ENCODE assay signal across 9 mouse cellular contexts in the genomic region with DNA sequence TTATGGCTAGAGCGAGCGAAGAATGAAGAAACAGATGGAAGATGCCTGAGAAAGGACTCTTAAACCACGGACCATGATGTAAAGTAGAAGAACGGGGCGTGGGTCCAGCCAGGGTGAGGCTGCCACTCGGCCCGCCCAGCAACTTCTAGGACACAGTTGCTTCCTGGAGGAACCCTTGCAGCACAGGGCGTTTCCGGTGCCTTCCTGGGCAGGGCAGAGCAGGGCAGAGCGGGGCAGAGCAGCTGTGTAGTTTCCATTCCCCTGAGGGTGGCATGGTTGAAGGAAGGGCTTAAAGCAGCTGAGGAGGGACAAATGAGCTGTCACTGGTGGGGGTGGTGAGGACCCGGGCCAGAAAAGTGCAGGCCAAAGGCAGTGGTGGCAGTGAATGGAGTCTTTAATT. TPM values are rescaled to one million over a fixed set of nuclear protein-coding genes. Genes with fewer than 3 reads are reported as not detected.
DNase-seq lines count a peak whose midpoint lies in the region; ATAC-seq lines count a peak whose summit lies in the region.
"Had no signal": no experiment of that assay in that cellular context is flagged by ENCODE, and none has a peak within 500 bp of the region (broad histone marks: within the 10 kb centered on the region; RNA-seq: fewer than 3 reads in every experiment).

No protein-coding gene starts in this region.

- WGBS in lung, embryonic 15.5 days, result 58% methylated on average over 11 of the region's 11 CpGs
- 88% methylated on average over 11 of the region's 11 CpGs for WGBS in midbrain, embryonic 11.5 days

- peak; percentile 28 for DNase-seq in adrenal gland, postnatal 10 days
- DNase-seq in adrenal gland, postnatal 4 days (ENCODE audit: low spot score in 2 of 2), result no peak
- DNase-seq in urinary bladder, postnatal 36 days (ENCODE audit: low spot score in 2 of 2), result peak; percentile 35 to 66
- no peak for DNase-seq in urinary bladder, postnatal 10 days (ENCODE audit: low spot score)
- peak; percentile 70 for DNase-seq in splenic B cell, adult 2 months (ENCODE audit: low read depth, low spot score)
- DNase-seq in cerebellum, adult 18-20 months, result no peak
- no peak for DNase-seq in midbrain, embryonic 11.5 days (ENCODE audit: low spot score, missing footprints)

- H3K27ac ChIP-seq in lung, embryonic 15.5 days, result 0 out of 2 replicates have a peak overlapping the region, but pooled peaks have one; percentile 6
- no peak overlapping the region for H3K27ac ChIP-seq in midbrain, embryonic 11.5 days (ENCODE audit: low read depth, low read length)
- H3K27ac ChIP-seq: neural tube, embryonic 12.5 days had no signal

- H3K9ac ChIP-seq in lung, embryonic 15.5 days, result no peak overlapping the region
- H3K9ac ChIP-seq in midbrain, embryonic 11.5 days (ENCODE audit: low read length), result no peak overlapping the region
- H3K9ac ChIP-seq: neural tube, embryonic 12.5 days had no signal

- no peak overlapping the region for H3K4me3 ChIP-seq in lung, embryonic 15.5 days
- H3K4me3 ChIP-seq in midbrain, embryonic 11.5 days (ENCODE audit: low read depth, low read length), result no peak overlapping the region
- H3K4me3 ChIP-seq: neural tube, embryonic 12.5 days had no signal

- H3K36me3 ChIP-seq in lung, embryonic 15.5 days, result no peaks in the 10 kb centered on the region
- no peaks in the 10 kb centered on the region for H3K36me3 ChIP-seq in splenic B cell, adult 2 months (ENCODE audit: control insufficient read depth, insufficient read depth, low read length, poor library complexity, severe bottlenecking)
- H3K36me3 ChIP-seq in midbrain, embryonic 11.5 days (ENCODE audit: control insufficient read depth, insufficient read depth, low read length), result no peaks in the 10 kb centered on the region

- H3K9me3 ChIP-seq in lung, embryonic 15.5 days, result no peaks in the 10 kb centered on the region
- H3K9me3 ChIP-seq in midbrain, embryonic 11.5 days (ENCODE audit: control insufficient read depth, low read length), result no peaks in the 10 kb centered on the region
- H3K9me3 ChIP-seq: neural tube, embryonic 12.5 days had no signal

- no peaks in the 10 kb centered on the region for H3K27me3 ChIP-seq in lung, embryonic 15.5 days
- no peaks in the 10 kb centered on the region for H3K27me3 ChIP-seq in splenic B cell, adult 2 months (ENCODE audit: control insufficient read depth, insufficient read depth, low read length, poor library complexity, severe bottlenecking)
- H3K27me3 ChIP-seq in midbrain, embryonic 11.5 days (ENCODE audit: control insufficient read depth, insufficient read depth, low read length), result no peaks in the 10 kb centered on the region
- H3K27me3 ChIP-seq: neural tube, embryonic 12.5 days had no signal

- no peak overlapping the region for H3K4me2 ChIP-seq in lung, embryonic 15.5 days
- H3K4me2 ChIP-seq in midbrain, embryonic 11.5 days, result no peak overlapping the region
- H3K4me2 ChIP-seq: neural tube, embryonic 12.5 days had no signal

- peak; percentile 55; the same call in 1 of the 2 replicates for ATAC-seq in lung, embryonic 15.5 days (ENCODE audit: borderline replicate concordance, extremely low read depth, low FRiP score, low TSS enrichment)
- no peak for ATAC-seq in midbrain, embryonic 11.5 days (ENCODE audit: low FRiP score)

- no peaks in the 10 kb centered on the region for H3K4me1 ChIP-seq in lung, embryonic 15.5 days
- no peaks in the 10 kb centered on the region for H3K4me1 ChIP-seq in midbrain, embryonic 11.5 days (ENCODE audit: control insufficient read depth, insufficient read depth, low read length)
- H3K4me1 ChIP-seq: neural tube, embryonic 12.5 days had no signal

RNA-seq across cellular contexts. Expression of a gene that starts 48.3 kb away (rescaled TPM):
- 10 to 100 TPM; 32.1 to 32.5 TPM for total RNA-seq in adrenal gland, postnatal 10 days (2021)
- 10 to 100 TPM; 43.3 to 46.2 TPM for total RNA-seq in adrenal gland, postnatal 4 days (2021)
- polyA plus RNA-seq in lung, embryonic 15.5 days (2015; fragmentation: Nextera tagmentation; extraction: Ambion mirVana), result 36.3 and 36.7 TPM in 2 replicates
- polyA plus RNA-seq in midbrain, embryonic 11.5 days (2014; fragmentation: Nextera tagmentation; extraction: Ambion mirVana), result 67.6 and 72.9 TPM in 2 replicates

RNA-seq across cellular contexts. Expression of a gene that starts 58.1 kb away (rescaled TPM):
- 10 to 100 TPM; 59.5 to 69.7 TPM for total RNA-seq in adrenal gland, postnatal 10 days (2021)
- total RNA-seq in adrenal gland, postnatal 4 days (2021), result 10 to 100 TPM; 77.6 to 84.9 TPM
- 42.2 and 42.8 TPM in 2 replicates for polyA plus RNA-seq in lung, embryonic 15.5 days (2015; fragmentation: Nextera tagmentation; extraction: Ambion mirVana)
- polyA plus RNA-seq in midbrain, embryonic 11.5 days (2014; fragmentation: Nextera tagmentation; extraction: Ambion mirVana), result 51.0 and 58.0 TPM in 2 replicates

Comparison
In these comparisons a context has a peak if more than half of its experiments do, and no peak if none do; other contexts are left out.
1. DNase-seq: peak in adrenal gland, postnatal 10 days (single experiment), urinary bladder, postnatal 36 days (2 of 2) and splenic B cell, adult 2 months (single experiment); none in adrenal gland, postnatal 4 days (0 of 2), urinary bladder, postnatal 10 days (single experiment), cerebellum, adult 18-20 months (0 of 2) and midbrain, embryonic 11.5 days (single experiment).